Mouse (Mus musculus) naive thymus-derived CD4-positive, alpha-beta T cell, adult 2 months (primary cell): ENCODE measurements around the gene Smurf1.

Source experiments
- DNase-seq: peaks from one replicate; pipeline ENCODE4 v3.0.0-alpha.2; 2011; ENCODE audit warnings: low read depth

Gene Smurf1

DNA sequence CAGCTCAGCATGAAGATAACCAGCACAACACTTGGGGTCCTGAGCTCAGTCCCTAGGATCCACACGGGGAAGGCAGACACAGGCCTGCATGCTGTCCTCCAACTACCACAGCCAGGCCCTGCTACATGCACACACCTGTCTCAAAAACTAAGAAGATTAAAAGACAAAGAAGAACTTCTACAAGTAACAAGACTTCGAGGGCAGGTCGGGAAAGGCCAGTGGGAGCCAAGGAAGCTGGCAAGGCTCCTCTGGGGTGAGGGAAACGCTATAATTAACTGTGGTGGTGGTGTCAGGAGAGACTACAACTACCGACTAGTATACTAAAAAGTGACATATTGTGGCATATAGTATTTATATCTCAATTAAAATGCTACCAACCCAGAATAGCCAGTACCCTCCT lies 49.8 kb downstream of the Smurf1 start:
- no peak for DNase-seq

DNA sequence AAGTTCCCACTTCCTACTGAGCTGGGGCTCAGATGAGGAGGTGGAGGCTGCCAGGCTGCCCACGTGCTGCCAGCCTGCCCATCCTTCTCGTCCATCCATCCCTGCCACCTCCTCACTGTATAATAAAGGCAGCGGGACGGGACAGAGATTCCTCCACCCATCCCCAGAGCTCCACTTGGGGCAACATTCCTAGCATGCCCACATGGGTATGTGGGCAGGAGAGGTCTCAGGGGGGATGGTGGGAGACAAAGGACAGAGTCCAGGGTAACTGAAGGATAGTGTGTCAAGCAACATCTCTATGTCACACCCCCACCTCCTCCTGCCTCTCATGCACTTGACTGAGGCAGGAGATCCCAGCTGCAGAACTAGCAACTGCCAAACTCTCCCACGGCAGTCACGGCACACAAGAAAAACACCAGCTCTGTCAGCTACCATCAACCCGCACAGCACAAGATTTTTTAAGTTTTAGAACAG lies 51.2 kb downstream of the Smurf1 start:
- no peak for DNase-seq

GRCm38 (mm10) chr5:144913923-144914322 lies 51.7 kb downstream of the Smurf1 start:
- DNase-seq, result no peak

DNA sequence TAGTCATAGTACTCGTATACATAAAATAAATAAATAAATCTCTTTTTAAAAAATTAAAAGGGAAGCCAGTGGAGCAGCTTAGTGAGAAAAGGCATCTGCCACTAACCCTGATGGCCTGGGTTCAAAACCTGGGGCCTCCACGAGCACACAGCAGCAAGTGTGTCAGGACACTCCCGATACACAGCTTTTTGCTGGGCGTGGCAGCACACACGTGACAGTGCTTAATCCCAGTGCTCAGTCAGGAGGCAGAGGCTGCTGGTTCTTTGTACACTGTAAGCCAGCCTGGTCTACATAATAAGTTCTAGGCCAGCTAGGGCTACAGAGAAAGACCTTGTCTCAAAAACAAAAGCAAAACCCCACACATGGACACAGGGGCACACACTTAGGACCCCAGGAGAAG lies 52.3 kb downstream of the Smurf1 start:
- no peak for DNase-seq

- no peak for DNase-seq
Measured at GRCm38 (mm10) chr5:144912519-144913310, 52.9 kb downstream of the Smurf1 start.

DNA sequence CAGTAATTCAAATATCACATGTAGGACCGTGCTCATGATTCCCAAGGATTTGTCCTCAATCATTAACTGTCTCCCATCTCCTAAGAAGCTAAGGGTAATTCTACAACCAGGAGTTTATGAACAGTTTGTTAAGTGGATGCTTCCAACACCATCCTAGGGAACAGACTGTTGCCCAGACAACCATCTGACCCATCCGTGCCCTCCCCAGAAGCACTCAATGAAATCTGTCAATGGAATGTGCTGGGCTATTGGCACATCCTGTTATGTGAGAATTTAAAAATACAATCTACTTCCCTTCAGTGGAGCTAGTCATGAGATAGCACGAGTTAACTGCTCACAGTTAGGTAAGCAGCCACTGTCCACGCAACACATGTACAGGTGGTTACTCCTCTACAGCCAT lies 56.1 kb downstream of the Smurf1 start:
- no peak for DNase-seq

DNA sequence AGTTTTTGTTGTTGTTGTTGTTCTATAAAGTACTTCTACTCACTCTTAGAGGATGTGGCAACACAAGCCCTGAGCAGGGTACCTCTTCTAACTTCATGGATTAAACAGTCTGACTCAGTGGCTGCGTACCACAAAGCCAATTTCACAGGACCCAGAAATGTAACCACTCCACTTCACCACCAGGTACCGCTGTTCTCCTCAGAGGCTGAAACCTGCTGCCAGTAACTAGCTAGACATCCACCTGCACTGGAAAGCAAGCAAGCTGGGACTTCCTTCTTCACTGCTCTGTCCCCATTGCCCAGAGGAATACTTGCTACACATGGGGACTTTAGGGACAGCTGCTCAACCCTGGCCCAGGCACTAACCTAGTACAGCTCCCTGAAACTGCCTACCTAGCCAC lies 58.1 kb downstream of the Smurf1 start:
- DNase-seq, result peak; percentile 58

GRCm38 (mm10) chr5:144904356-144905134 lies 61.1 kb downstream of the Smurf1 start:
- no peak for DNase-seq

DNA sequence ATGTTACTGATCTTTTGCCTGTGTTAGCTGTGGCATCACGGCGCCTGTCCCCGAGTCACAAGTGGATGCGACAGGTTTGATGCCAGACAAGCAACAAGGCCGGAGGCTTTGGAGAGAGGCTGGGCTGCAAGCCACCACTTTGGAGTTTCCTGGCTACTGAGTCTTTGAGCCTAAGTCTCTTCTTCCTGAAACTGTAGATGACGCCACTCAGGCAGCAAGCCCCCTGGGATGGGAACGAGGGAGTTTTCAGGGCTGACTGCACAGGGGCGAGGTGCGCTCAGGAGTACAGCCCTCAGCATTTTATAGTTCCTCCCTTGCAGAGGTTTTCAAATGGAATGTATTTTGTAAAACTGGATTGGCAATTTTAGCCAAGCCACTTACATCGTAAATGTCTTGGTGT lies 63.9 kb downstream of the Smurf1 start:
- no peak for DNase-seq

DNA sequence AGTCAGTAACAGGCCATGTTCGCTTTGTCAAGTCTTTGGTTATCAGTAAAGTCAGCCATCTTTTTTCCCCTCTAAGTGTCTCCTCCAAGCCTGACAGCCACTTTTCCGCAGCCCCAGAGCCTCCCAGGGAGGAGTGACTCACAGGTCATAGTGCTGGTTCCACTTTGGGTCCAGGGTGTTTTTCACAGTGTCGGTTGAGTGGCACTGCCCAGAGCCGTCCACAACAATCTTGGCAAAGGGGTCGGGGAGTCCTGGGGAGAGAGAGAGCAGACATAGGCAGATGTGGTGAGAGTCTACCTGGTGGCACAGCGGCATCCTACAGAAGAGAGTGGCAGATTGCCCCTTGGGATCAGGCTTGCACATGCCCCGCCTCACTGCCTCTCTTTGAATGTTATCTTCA lies 64.6 kb downstream of the Smurf1 start:
- no peak for DNase-seq

GRCm38 (mm10) chr5:144898448-144899052 lies 67.1 kb downstream of the Smurf1 start:
- no peak for DNase-seq

- no peak for DNase-seq
Measured at GRCm38 (mm10) chr5:144897881-144898280, 67.8 kb downstream of the Smurf1 start.

DNA sequence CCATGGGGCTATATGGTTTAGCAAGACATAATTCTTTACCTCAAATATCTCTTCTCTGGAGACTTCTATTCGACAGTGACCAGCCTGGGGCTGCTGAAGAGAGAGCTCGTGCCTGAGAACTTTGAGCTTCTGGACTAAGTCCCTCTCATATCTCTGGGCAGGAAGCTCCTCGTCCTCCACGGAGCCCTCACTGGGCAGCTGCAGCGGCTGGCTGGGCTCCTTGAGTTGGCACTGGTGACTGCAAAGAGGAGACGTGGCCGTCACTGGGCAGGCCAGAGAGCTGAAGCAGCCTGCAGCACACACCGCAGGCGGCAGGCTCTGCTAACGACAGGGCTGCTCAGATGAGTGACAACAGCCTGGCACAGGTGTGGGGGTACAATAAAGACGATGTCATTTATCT lies 74.4 kb downstream of the Smurf1 start:
- no peak for DNase-seq

DNA sequence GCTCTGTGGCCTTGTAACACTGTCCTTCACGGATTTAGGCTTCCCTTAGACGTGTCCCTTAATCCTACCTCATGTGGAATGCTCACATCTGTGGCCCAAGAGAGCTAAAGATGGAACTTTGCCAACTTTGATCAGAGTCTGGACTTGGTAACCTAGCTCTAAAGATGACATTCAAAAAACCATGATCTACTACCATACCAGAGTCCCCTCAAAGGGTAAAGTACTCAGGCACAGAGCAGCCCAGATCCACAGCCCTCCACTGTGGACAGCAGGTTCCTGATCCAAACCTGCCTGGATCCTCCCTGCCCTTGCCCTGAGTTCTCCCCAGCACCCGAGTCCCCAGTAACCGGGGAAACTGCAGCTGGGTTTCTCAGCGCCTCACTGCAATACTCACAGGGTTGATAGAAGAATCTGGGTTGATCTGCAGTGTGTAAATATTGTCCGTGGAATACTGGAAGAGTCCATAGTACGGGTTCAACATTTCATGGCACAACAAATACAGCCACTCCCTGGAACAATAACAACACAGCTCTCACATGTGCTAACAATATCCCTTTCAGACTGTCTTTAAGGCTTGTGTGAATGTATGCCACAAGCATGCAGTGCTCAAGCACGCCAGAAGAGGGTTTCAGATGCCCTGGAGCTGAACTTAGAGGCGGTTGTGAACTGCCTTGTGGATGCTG lies 79.5 kb downstream of the Smurf1 start:
- no peak for DNase-seq

DNA sequence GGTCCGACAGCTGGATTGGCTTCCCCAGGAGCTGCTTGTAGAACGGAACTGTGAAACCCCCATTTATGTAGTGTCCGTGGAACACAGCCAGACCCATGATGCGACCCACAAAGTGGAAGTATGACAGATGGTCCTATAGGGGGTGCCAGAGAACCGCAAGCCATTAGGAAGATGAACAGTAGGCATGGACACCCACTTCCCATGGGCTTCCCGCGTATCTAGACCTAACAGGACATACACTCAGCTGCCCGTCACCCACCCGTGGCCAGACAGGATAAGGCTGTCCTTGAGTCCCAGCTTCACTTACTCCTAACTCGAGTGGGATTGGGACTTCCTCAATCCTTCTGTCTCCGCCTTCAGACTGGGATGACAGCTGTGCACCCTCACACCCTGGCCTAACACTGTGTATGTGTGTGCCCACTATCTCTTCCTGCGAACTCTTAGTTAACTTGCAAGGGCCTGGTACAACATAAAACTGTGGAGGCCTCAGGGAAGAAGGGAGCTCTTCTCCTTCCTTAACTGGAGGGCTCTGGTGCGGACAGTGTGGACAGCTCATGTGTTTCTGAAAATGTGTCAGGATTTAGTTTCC lies 80.9 kb downstream of the Smurf1 start:
- DNase-seq, result peak; percentile 16

GRCm38 (mm10) chr5:144881670-144882399 lies 83.8 kb downstream of the Smurf1 start:
- no peak for DNase-seq

DNA sequence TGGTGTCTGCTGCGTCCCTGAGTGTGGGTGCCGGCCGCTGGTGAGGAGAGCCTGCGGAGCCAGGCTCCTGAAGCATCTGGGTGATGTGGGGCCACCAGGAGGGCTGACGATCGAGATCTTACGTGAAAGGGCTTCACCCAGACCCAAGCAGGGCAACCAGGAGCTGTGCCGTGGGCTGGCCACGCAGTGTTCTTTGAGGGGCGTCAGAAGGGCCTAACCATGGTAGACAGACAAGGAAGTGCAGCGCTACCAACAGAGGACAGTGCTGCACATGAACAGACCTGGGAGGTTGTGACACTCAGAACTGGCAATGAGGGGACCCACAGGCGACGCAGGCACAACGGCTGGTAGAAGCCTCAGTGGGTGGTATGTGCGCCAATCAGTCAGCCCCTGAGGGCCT lies 88.6 kb downstream of the Smurf1 start:
- no peak for DNase-seq

- peak; percentile 76 for DNase-seq
Measured at GRCm38 (mm10) chr5:144875892-144876291, 89.8 kb downstream of the Smurf1 start.

GRCm38 (mm10) chr5:144875227-144875626 lies 90.4 kb downstream of the Smurf1 start:
- DNase-seq, result peak; percentile 12

DNA sequence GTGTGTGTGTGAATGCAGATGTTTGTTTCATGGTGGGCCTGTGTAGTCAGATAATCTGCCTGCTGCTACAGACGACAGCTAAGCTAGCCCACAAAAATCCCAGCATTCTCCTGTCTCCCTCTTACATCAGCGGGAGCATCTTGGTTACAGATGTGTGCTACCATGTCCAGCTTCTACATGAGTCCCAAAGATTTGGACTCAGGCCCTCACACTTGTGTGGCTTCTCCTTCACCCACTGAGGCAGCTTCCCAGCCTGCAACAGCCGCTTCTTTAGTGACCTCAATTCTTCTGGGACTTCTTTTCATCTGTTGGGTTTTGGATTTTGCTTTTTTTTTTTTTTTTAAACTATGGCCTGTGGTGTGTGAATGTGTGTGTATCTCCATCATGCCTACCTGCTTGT lies 92.8 kb downstream of the Smurf1 start:
- DNase-seq, result no peak

GRCm38 (mm10) chr5:144872326-144872725 lies 93.3 kb downstream of the Smurf1 start:
- no peak for DNase-seq
